Comparison of ENCODE assay signal across 15 mouse cellular contexts in genomic region chr9:30985782-30986181, GRCm38 (mm10). TPM values are rescaled to one million over a fixed set of nuclear protein-coding genes. Genes with fewer than 3 reads are reported as not detected.
DNase-seq lines count a peak whose midpoint lies in the region; ATAC-seq and TF ChIP-seq lines count a peak whose summit lies in the region.
"Had no signal": no experiment of that assay in that cellular context is flagged by ENCODE, and none has a peak within 500 bp of the region (broad histone marks: within the 10 kb centered on the region; RNA-seq: fewer than 3 reads in every experiment).

No protein-coding gene starts in this region.

- no peak for TF ChIP-seq EP300 in stomach, postnatal 0 days (optimal IDR thresholded peaks at IDR 0.05)

- no peak overlapping the region for H3K4me3 ChIP-seq in stomach, embryonic 14.5 days (ENCODE audit: low read depth, low read length)
- no peak overlapping the region for H3K4me3 ChIP-seq in stomach, postnatal 0 days (ENCODE audit: low read depth, low read length)
- no peak overlapping the region for H3K4me3 ChIP-seq in intestine, embryonic 15.5 days (replicated peaks)
- H3K4me3 ChIP-seq: layer of hippocampus, adult 2 months; midbrain, embryonic 12.5 days had no signal

- H3K9me3 ChIP-seq in stomach, embryonic 14.5 days (ENCODE audit: control insufficient read depth, low read depth, low read length), result no peaks in the 10 kb centered on the region
- no peaks in the 10 kb centered on the region for H3K9me3 ChIP-seq in stomach, postnatal 0 days (ENCODE audit: control insufficient read depth, low read length)
- H3K9me3 ChIP-seq in intestine, embryonic 15.5 days, result no peaks in the 10 kb centered on the region
- H3K9me3 ChIP-seq: midbrain, embryonic 12.5 days had no signal

- ATAC-seq in stomach, embryonic 14.5 days (ENCODE audit: insufficient number of reproducible peaks, insufficient read depth, low FRiP score, low read depth), result 0 out of 2 replicates have a peak, but pooled peaks have one; percentile 28
- ATAC-seq in stomach, postnatal 0 days (ENCODE audit: low FRiP score, low TSS enrichment), result no peak
- no peak for ATAC-seq in intestine, embryonic 15.5 days
- ATAC-seq: lung, postnatal 0 days had no signal

- no peaks in the 10 kb centered on the region for H3K4me1 ChIP-seq in stomach, embryonic 14.5 days (ENCODE audit: control insufficient read depth, insufficient read depth, low read length)
- H3K4me1 ChIP-seq in stomach, postnatal 0 days (replicated peaks; ENCODE audit: control insufficient read depth, insufficient read depth), result no peaks in the 10 kb centered on the region
- H3K4me1 ChIP-seq in intestine, embryonic 15.5 days (replicated peaks), result 0 out of 2 replicates have a peak, but pooled peaks cover 3% of the 10 kb centered on the region
- H3K4me1 ChIP-seq: midbrain, embryonic 12.5 days had no signal

- H3K27me3 ChIP-seq in stomach, embryonic 14.5 days (ENCODE audit: control insufficient read depth, insufficient read depth, low read length), result no peaks in the 10 kb centered on the region
- no peaks in the 10 kb centered on the region for H3K27me3 ChIP-seq in stomach, postnatal 0 days (ENCODE audit: control insufficient read depth, insufficient read depth, low read length)
- H3K27me3 ChIP-seq in intestine, embryonic 15.5 days (replicated peaks), result no peaks in the 10 kb centered on the region
- H3K27me3 ChIP-seq: midbrain, embryonic 12.5 days had no signal

- no peak overlapping the region for H3K4me2 ChIP-seq in stomach, embryonic 14.5 days (replicated peaks; ENCODE audit: low read depth, low read length)
- H3K4me2 ChIP-seq in stomach, postnatal 0 days (replicated peaks; ENCODE audit: low read depth), result no peak overlapping the region
- H3K4me2 ChIP-seq in intestine, embryonic 15.5 days (replicated peaks), result no peak overlapping the region
- H3K4me2 ChIP-seq: midbrain, embryonic 12.5 days had no signal

- peak overlapping the region; percentile 27; the same call in 1 of the 2 replicates for H3K27ac ChIP-seq in stomach, embryonic 14.5 days (ENCODE audit: low read length)
- H3K27ac ChIP-seq in stomach, postnatal 0 days (replicated peaks), result no peak overlapping the region
- 0 out of 2 replicates have a peak overlapping the region, but pooled peaks have one; percentile 54 for H3K27ac ChIP-seq in intestine, embryonic 15.5 days
- H3K27ac ChIP-seq: layer of hippocampus, adult 2 months; midbrain, embryonic 12.5 days had no signal

- WGBS in stomach, embryonic 14.5 days, result 50% methylated on average over 6 of the region's 6 CpGs
- 44% methylated on average over 6 of the region's 6 CpGs for WGBS in stomach, postnatal 0 days
- 49% methylated on average over 6 of the region's 6 CpGs for WGBS in intestine, embryonic 15.5 days

- no peak overlapping the region for H3K9ac ChIP-seq in stomach, embryonic 14.5 days (replicated peaks; ENCODE audit: low read depth, low read length)
- no peak overlapping the region for H3K9ac ChIP-seq in stomach, postnatal 0 days (ENCODE audit: low read length)
- H3K9ac ChIP-seq in intestine, embryonic 15.5 days, result no peak overlapping the region
- H3K9ac ChIP-seq: midbrain, embryonic 12.5 days had no signal

- no peak for TF ChIP-seq CTCF in stomach, postnatal 0 days (IDR thresholded peaks at IDR 0.05; ENCODE audit: low read depth)

- no peaks in the 10 kb centered on the region for H3K36me3 ChIP-seq in stomach, embryonic 14.5 days (ENCODE audit: control insufficient read depth, insufficient read depth, low read length)
- no peaks in the 10 kb centered on the region for H3K36me3 ChIP-seq in stomach, postnatal 0 days (ENCODE audit: control insufficient read depth, insufficient read depth, low read length)
- no peaks in the 10 kb centered on the region for H3K36me3 ChIP-seq in intestine, embryonic 15.5 days
- H3K36me3 ChIP-seq: midbrain, embryonic 12.5 days had no signal

- peak; percentile 36 for DNase-seq in gastrocnemius, adult 18-20 months (ENCODE audit: low spot score)
- DNase-seq in gastrocnemius, postnatal 10 days, result no peak
- DNase-seq in stomach, postnatal 0 days (ENCODE audit: low spot score), result no peak
- no peak for DNase-seq in frontal cortex, postnatal 36 days (ENCODE audit: low spot score in 2 of 2)
- DNase-seq in layer of hippocampus, postnatal 25 days (ENCODE audit: extremely low spot score in 1 of 2, low spot score in 1 of 2), result no peak
- no peak for DNase-seq in cerebellum, adult 9-11 months
- DNase-seq: kidney, adult 8-10 months had no signal

RNA-seq across cellular contexts. Expression of gene Adamts8, which starts 43.4 kb away (rescaled TPM):
- 1 to 10 TPM; 1.1 to 3.7 TPM for total RNA-seq in gastrocnemius, adult 18-20 months (2021)
- total RNA-seq in gastrocnemius, postnatal 10 days (2021), result 10 to 100 TPM; 10.1 to 11.8 TPM
- polyA plus RNA-seq in stomach, embryonic 14.5 days (2014; fragmentation: Nextera tagmentation; extraction: Ambion mirVana), result 8.1 and 8.3 TPM in 2 replicates
- polyA plus RNA-seq in stomach, postnatal 0 days (2015; fragmentation: Nextera tagmentation; extraction: Ambion mirVana), result 7.8 and 8.8 TPM in 2 replicates
- 13.5 and 14.0 TPM in 2 replicates for polyA plus RNA-seq in intestine, embryonic 15.5 days (2015; fragmentation: Nextera tagmentation; extraction: Ambion mirVana)
- 1 to 10 TPM; 4.4 to 4.5 TPM for total RNA-seq in layer of hippocampus, postnatal 25 days (2021)
- total RNA-seq: granulocyte monocyte progenitor cell, adult 5-6 weeks; MEL had no signal
- polyA plus RNA-seq: C2C12 had no signal

RNA-seq across cellular contexts. Expression of gene Zbtb44, which starts 44.7 kb away (rescaled TPM):
- 10 to 100 TPM; 65.6 to 66.4 TPM for total RNA-seq in gastrocnemius, adult 18-20 months (2021)
- 10 to 100 TPM; 41.4 to 42.8 TPM for total RNA-seq in gastrocnemius, postnatal 10 days (2021)
- polyA plus RNA-seq in stomach, embryonic 14.5 days (2014; fragmentation: Nextera tagmentation; extraction: Ambion mirVana), result 9.5 and 10.8 TPM in 2 replicates
- 6.5 and 8.2 TPM in 2 replicates for polyA plus RNA-seq in stomach, postnatal 0 days (2015; fragmentation: Nextera tagmentation; extraction: Ambion mirVana)
- polyA plus RNA-seq in intestine, embryonic 15.5 days (2015; fragmentation: Nextera tagmentation; extraction: Ambion mirVana), result 7.6 and 7.9 TPM in 2 replicates
- 10 to 100 TPM; 39.5 to 39.6 TPM for total RNA-seq in layer of hippocampus, postnatal 25 days (2021)
